10 mouse cellular contexts compared by ENCODE assay signal in the genomic region with DNA sequence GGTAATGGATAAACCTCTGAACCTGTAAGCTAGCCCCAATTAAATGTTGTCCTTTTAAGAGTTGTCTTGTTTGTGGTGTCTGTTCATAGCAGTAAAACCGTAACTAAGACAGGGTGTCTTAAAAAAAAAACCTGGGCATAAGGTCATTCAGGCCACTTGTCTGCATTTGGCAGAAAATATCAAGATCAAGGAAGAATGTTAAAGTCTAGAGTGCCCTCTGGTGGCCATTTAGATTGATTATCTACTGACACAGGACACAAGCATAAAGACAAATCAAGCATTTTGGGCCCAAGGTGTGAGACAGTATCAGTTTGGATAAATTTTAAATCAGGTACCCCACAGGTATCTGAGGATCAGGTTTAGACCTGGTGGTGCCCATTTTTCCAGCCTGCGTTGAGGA. TPM values are rescaled to one million over a fixed set of nuclear protein-coding genes. Genes with fewer than 3 reads are reported as not detected.
A peak's percentile ranks its signal among the peaks of the same experiment; 100 is the strongest.
DNase-seq lines count a peak whose midpoint lies in the region; ATAC-seq lines count a peak whose summit lies in the region.
"Had no signal": no experiment of that assay in that cellular context is flagged by ENCODE, and none has a peak within 500 bp of the region (broad histone marks: within the 10 kb centered on the region; RNA-seq: fewer than 3 reads in every experiment).

No protein-coding gene starts in this region.

- H3K27me3 ChIP-seq in heart, embryonic 12.5 days (replicated peaks), result no peaks in the 10 kb centered on the region
- H3K27me3 ChIP-seq: stomach, embryonic 15.5 days had no signal

- no peak overlapping the region for H3K4me3 ChIP-seq in heart, embryonic 12.5 days
- H3K4me3 ChIP-seq: stomach, embryonic 15.5 days had no signal

- WGBS in heart, embryonic 12.5 days, result 47% methylated on average over 2 of the region's 2 CpGs

- no peak for ATAC-seq in heart, embryonic 12.5 days (ENCODE audit: insufficient number of reproducible peaks, low FRiP score)

- H3K9me3 ChIP-seq in heart, embryonic 12.5 days (replicated peaks), result peaks cover 3% of the 10 kb centered on the region; the same call in 1 of the 2 replicates
- H3K9me3 ChIP-seq: stomach, embryonic 15.5 days had no signal

- no peak overlapping the region for H3K27ac ChIP-seq in heart, embryonic 12.5 days (ENCODE audit: poor library complexity, severe bottlenecking)
- H3K27ac ChIP-seq: macrophage; stomach, embryonic 15.5 days had no signal

- DNase-seq in heart, postnatal 4 days, result peak; percentile 17
- DNase-seq in 3134 (ENCODE audit: extremely low read depth, insufficient read length, low spot score), result peak; percentile 21
- DNase-seq in Muller cell, postnatal 12 days (ENCODE audit: inconsistent ontology term), result peak; percentile 38
- peak; percentile 78 for DNase-seq in induced T-regulatory cell, adult 2 months (ENCODE audit: low read depth)
- DNase-seq in ovary, postnatal 10 days (ENCODE audit: low spot score), result no peak
- DNase-seq in frontal cortex, postnatal 10 days (ENCODE audit: low spot score in 2 of 2), result no peak
- DNase-seq in right cerebral cortex, postnatal 10 days (ENCODE audit: low spot score in 2 of 2), result no peak

- no peaks in the 10 kb centered on the region for H3K4me1 ChIP-seq in heart, embryonic 12.5 days (replicated peaks)
- H3K4me1 ChIP-seq: stomach, embryonic 15.5 days had no signal

- no peaks in the 10 kb centered on the region for H3K36me3 ChIP-seq in heart, embryonic 12.5 days
- H3K36me3 ChIP-seq: stomach, embryonic 15.5 days had no signal

- H3K4me2 ChIP-seq in heart, embryonic 12.5 days, result no peak overlapping the region
- H3K4me2 ChIP-seq: stomach, embryonic 15.5 days had no signal

- no peak overlapping the region for H3K9ac ChIP-seq in heart, embryonic 12.5 days
- H3K9ac ChIP-seq: stomach, embryonic 15.5 days had no signal

RNA-seq across cellular contexts. Expression of a gene that starts 13.3 kb away (rescaled TPM):
- 1 to 10 TPM; 6.4 to 7.6 TPM for total RNA-seq in heart, postnatal 4 days (2021)
- polyA plus RNA-seq in heart, embryonic 12.5 days (2016; fragmentation: Nextera tagmentation; extraction: Ambion mirVana), result 4.1 and 4.9 TPM in 2 replicates

Comparison
In these comparisons a context has a peak if more than half of its experiments do, and no peak if none do; other contexts are left out.
1. DNase-seq: peak in heart, postnatal 4 days (single experiment), 3134 (single experiment), Muller cell, postnatal 12 days (single experiment) and induced T-regulatory cell, adult 2 months (single experiment); none in ovary, postnatal 10 days (single experiment), frontal cortex, postnatal 10 days (0 of 2) and right cerebral cortex, postnatal 10 days (0 of 2).